Mouse (Mus musculus) gastrocnemius, postnatal 14 days (tissue): ENCODE data around the gene Ano10. TPM values are rescaled to one million over a fixed set of nuclear protein-coding genes. Genes with fewer than 3 reads are reported as not detected.

Experiments
- DNase-seq: peaks from one replicate; pipeline ENCODE4 v3.0.0; 2021; ENCODE audit warnings: mixed read lengths
- intact Hi-C: fragments of 180-260 bp; cut with DNase I; formaldehyde crosslinking; loops from one replicate; pipeline ENCODE4 v1.15.1; 2025; ENCODE audit warnings: low total_unique reads
- microRNA-seq, 2 experiments: library from miRNA; unstranded; fragments of <30 nt; microRNA quantifications; one replicate each; pipeline ENCODE4 v1.2.0; 2021
- total RNA-seq, 2 experiments: library from RNA; stranded (reverse); gene quantifications; 2 replicates each; pipeline ENCODE4 v1.2.3; 2021

Gene Ano10
- total RNA-seq, 2 experiments from 2014 or later = 36.6 to 39.4 TPM

GRCm38 (mm10) chr9:122144776-122145175 lies 149.4 kb downstream of the Ano10 start:
- no peak for DNase-seq
- intact Hi-C loops = no loop called here

DNA sequence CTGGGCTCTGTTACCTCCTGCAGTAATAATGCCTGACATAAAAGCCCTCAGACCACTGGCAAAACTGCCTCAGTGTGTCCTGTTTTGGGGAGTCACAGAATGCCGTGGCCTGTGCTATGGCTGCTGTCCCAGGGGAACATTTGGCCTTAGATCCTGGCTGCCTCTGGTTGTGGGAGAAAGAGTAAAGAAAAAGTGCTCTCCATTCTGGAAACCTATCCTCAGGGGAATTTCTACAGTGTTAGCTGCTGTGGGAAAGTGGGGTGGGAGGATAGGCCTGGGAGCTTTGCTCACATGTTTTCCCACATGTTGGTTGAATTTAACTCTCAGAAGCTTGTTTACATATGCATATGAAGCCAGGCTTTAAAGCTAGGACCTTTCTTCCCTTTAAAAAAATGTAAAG lies 151.0 kb downstream of the Ano10 start:
- DNase-seq = no peak
- intact Hi-C loops = no loop called here

- intact Hi-C loops = no loop called here
Observed at GRCm38 (mm10) chr9:122139236-122139635, 155.0 kb downstream of the Ano10 start.

GRCm38 (mm10) chr9:122138371-122139029 lies 155.7 kb downstream of the Ano10 start:
- DNase-seq = no peak
- intact Hi-C loops = no loop called here

More at GRCm38 (mm10) chr9:122139236-122139635, 155.0 kb downstream of the Ano10 start:
- no peak for DNase-seq

DNA sequence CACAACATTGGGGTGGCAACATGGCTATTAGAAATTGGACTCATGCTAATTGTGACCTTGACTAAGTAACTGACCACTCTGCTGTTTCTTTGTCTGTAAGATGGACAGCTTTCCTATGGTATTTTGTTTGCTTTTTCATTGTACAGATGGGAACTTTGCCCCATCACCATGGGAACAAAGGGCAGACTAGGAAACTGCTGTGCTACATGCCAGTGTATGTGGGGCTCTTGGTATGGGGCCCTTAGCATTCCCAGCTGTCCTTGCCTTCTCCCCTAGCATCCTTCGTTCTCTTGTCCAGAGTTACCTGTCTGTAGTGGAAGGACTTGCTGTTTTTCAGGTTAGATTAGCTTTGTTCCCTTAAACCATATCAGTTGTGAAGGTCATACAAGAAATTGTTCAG lies 156.3 kb downstream of the Ano10 start:
- intact Hi-C loops = no loop called here
- no peak for DNase-seq

- intact Hi-C loops = no loop called here
- DNase-seq = no peak
Observed at GRCm38 (mm10) chr9:122135885-122136170, 158.4 kb downstream of the Ano10 start.

DNA sequence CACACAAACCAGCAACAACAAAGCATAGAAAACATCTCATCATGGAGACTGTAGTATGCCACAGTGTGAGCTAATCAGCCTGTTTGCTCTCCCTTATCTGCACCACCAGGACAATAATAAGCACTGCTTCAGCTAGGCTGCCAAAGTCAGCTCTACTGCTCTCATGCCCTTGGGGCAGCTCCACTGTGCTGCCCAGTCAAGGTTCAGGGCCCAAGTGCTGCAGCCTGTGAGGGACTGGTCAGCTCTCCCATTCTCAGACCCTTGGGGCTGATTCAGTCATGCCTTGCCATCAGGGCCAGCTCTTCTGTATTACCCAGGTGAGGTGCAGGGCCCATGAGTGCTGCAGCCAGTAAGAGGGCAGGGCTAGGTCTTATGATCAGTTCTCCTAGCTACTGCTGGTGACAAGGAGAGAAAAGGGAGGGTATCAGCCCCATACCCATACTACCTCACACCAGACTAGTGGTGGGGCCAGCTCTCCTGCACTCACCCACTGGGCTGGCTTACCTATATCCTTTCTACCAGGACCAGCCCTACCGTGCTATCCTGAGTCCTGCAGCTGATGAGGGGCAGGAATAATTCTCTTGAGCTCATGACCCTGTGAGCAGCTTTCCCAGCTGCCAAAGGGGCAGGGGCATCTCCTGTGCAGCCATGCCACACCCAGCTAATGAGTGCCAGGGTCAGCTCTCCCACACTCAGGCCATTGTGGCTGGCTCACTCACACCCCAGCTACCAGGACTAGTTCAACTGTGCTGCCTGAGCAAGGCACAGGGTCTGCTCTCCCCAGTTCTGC lies 158.9 kb downstream of the Ano10 start:
- no peak for DNase-seq
- intact Hi-C loops = no loop called here

DNA sequence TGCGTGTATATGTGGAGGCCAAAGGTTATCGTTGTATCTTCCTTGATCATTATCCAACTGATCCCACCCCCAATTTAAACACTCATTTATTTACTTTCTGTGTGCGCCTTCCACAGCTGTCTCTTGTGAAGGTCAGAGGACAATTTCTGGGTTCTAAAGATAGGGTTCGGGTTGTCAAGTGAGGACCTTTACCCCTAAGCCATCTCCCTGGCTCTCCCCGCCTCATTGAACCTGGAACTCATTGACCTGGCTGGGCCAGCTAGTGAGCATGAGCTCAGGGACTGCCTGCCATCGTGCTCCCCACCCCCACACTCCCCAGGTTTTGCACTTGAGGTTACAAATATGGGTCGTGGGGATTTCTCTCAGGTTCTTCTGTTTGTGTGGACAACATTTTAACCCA lies 162.1 kb downstream of the Ano10 start:
- intact Hi-C loops = no loop called here
- no peak for DNase-seq

DNA sequence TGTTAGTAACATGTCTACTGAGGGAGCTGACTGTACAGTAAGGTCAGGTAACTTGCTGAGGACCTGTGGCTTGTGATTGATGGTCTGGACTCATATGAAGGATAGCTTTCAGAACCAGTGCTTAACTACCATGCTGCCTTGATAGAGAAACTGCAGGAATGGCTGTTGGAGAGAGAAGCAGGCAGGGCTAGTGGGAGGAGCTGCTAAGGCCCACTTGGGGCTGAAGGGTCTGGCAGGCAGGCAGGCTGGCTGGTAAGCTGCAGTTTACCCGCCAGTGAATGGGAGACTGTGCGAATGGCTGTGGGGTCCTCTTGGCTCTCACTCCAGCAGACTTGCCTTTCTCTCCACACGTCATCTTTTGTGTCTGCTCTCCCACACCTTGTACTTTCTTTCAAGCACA lies 163.6 kb downstream of the Ano10 start:
- DNase-seq = no peak
- intact Hi-C loops = no loop called here

- intact Hi-C loops = no loop called here
Observed at GRCm38 (mm10) chr9:122128686-122129085, 165.5 kb downstream of the Ano10 start.

DNA sequence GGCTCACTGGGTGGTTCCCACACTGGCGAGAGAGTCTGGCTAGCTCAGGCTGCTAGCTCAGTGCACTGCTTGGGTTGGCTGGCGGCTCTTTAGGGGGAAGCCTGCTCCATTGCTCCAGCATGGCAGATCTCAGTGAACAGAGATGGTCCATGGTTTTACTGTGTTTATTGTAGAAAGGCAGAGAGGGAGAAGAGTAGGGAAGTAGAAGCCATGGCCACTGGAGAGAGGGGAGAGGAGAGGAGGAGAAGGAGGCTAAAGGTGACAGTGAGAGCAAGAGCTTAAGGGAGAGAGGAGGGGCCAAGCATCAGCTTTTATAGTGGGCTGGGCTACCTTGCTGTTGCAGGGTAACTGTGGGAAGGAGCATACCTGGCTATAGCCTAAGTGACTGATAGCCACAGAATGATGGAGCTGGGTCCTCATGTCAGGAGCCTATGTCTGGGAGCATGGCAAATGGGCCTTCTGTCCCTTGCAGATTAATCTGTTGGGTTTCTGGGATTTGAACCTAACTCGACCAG lies 166.9 kb downstream of the Ano10 start:
- intact Hi-C loops = no loop called here
- DNase-seq = no peak

More at GRCm38 (mm10) chr9:122128686-122129085, 165.5 kb downstream of the Ano10 start:
- DNase-seq = no peak

GRCm38 (mm10) chr9:122126790-122127189 lies 167.4 kb downstream of the Ano10 start:
- intact Hi-C loops = no loop called here
- no peak for DNase-seq

Small RNA genes lying within 50 kb of the gene (microRNA-seq; reads per million reads assigned to microRNA genes)
- 0 reads per million in 2 experiments for gene Mir8106

Other genes starting within 250 kb of the Ano10 start
- gene Snrk, start 177.2 kb downstream of the Ano10 start, total RNA-seq = 10 to 100 TPM; 53.5 to 93.5 TPM
- gene Abhd5, start 57.2 kb upstream of the Ano10 start, total RNA-seq = 10 to 100 TPM; 26.0 to 26.3 TPM